Mouse (Mus musculus): ENCODE measurements around the gene Tbc1d8.

- no peak for TF ChIP-seq POLR2A (IDR thresholded peaks at IDR 0.05; ENCODE audit: insufficient read depth, low read depth, low read length)
- TF ChIP-seq CTCF (IDR thresholded peaks at IDR 0.05; ENCODE audit: insufficient read depth, low read depth, low read length): no peak
These were observed 135.3 kb downstream of the Tbc1d8 start for GRCm38 (mm10) chr1:39343242-39343641.
